Mouse (Mus musculus): ENCODE data around the gene Myoz1. TPM values are rescaled to one million over a fixed set of nuclear protein-coding genes. Genes with fewer than 3 reads are reported as not detected.

The Myoz1 gene
- total and polyA plus RNA-seq, 2 experiments = 0.46 TPM; not detected in 1

DNA sequence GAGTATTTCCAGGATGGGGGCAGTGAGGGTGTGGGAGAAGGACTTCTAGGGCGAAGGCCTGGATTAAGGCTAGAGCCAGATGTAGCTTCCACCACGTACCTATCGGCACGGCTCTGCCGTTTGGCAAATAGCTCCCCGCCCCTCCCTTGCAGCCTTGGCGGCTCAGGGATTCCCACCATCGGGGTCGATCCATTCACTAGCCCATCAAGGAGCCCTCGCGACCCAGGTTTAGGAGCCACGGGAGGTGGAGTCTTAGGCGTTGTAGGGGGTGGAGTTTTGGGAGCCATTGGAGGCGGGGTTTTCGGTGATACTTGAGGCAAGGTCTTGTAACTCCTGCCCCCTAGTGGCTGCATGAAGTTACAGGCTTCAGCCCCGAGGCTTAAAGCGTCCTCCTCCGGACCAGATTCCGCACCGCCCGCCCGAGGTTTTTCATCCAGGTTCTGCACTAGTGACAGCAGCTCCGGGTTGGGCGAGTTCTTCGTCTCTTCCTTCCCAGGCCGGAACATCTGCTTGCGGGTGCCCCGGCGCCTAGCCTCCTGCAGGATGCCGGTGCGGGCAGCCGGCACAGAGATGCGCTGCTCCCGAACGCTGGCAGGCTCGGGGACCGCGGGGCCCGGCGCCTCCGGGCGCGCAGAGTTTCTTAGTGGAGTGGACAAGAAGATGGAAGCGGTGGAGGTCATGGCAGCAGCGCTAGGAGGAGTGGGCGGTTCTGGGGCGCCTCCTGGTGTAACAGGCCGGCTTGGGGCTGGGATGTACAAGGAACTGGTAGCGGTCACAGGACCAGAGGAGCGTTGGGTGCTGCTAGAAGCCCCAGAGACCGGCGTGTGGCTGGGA is 4.7 kb upstream of the Myoz1 start:
- Histone ChIP-seq H3K27ac (replicated peaks; ENCODE audit: insufficient read depth, low read depth, low read length) (no peak overlapping the region), H3K9ac (ENCODE audit: low read depth, low read length) (peak overlapping the region; percentile 69), H3K36me3 (ENCODE audit: control insufficient read depth, insufficient read depth, low read length) (no peaks in the 10 kb centered on the region), H3K79me2 (ENCODE audit: control insufficient read depth, insufficient read depth, low read length) (no peaks in the 10 kb centered on the region), H3K27me3 (ENCODE audit: control insufficient read depth, insufficient read depth, low read length) (no peaks in the 10 kb centered on the region), H3K4me3 (ENCODE audit: insufficient read depth, low read depth, low read length) (peak overlapping the region; percentile 66), H3K4me1 (ENCODE audit: control insufficient read depth, insufficient read depth, low read length) (peaks cover 4% of the 10 kb centered on the region)
- DNase-seq (ENCODE audit: extremely low read depth, low read depth, low spot score) = peak; percentile 89
- WGBS = 2% methylated on average over 52 of the region's 52 CpGs
- TF ChIP-seq POLR2A (IDR thresholded peaks at IDR 0.05; ENCODE audit: extremely low read depth, insufficient read depth, low read length) (0 out of 2 replicates have a peak, but pooled peaks have one; percentile 18), CTCF (IDR thresholded peaks at IDR 0.05; ENCODE audit: low read depth, low read length) (peak; percentile 86)

DNA sequence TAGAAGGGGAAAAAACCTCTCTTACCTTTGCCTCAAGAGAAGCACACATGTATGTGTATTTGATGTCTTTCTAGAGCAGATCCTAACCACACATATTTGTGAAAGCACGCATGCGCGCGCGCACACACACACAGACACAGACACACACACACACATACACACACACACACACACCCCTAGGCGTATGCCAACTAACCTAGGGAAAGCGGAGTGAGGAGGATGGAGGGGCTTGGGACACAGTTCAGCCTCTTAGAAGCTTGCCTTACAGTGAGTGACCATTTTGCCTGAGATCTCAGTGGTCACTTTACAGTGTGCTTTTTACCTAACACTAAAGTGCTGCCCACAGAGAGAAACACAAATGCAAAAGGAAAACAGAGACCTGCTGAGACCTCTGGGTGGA is 3.3 kb upstream of the Myoz1 start:
- H3K79me2 ChIP-seq (ENCODE audit: control insufficient read depth, insufficient read depth, low read length) = no peaks in the 10 kb centered on the region
- no peak for DNase-seq (ENCODE audit: extremely low read depth, low read depth, low spot score)
- TF ChIP-seq CTCF (IDR thresholded peaks at IDR 0.05; ENCODE audit: low read depth, low read length) (no peak), POLR2A (IDR thresholded peaks at IDR 0.05; ENCODE audit: extremely low read depth, insufficient read depth, low read length) (no peak)
- H3K4me3 ChIP-seq (ENCODE audit: insufficient read depth, low read depth, low read length) = no peak overlapping the region
- no peak overlapping the region for H3K9ac ChIP-seq (ENCODE audit: low read depth, low read length)
- H3K27ac ChIP-seq (replicated peaks; ENCODE audit: insufficient read depth, low read depth, low read length) = no peak overlapping the region
- H3K4me1 ChIP-seq (ENCODE audit: control insufficient read depth, insufficient read depth, low read length) = peaks cover 4% of the 10 kb centered on the region
- H3K27me3 ChIP-seq (ENCODE audit: control insufficient read depth, insufficient read depth, low read length) = no peaks in the 10 kb centered on the region
- no peaks in the 10 kb centered on the region for H3K36me3 ChIP-seq (ENCODE audit: control insufficient read depth, insufficient read depth, low read length)
- WGBS = 96% methylated on average over 7 of the region's 7 CpGs

DNA sequence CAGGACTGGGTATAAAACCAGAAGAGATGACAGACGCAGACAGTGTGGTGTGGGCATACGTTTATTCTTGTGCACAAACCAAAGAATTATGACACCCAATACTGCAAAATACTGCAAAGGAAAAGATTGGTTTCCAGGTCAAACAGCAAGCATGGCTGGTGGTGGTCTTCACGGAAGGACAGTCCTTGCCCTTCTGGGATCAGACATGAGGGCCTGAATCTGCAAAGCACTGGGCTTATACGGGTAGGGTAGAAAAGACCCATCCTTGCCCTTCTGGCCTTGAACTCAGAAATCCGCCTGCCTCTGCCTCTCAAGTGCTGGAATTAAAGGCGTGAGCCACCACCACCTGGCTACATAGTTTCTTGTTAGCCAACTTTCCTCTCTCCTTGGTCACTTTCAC is 2.6 kb upstream of the Myoz1 start:
- no peak for DNase-seq (ENCODE audit: extremely low read depth, low read depth, low spot score)
- 82% methylated on average over 6 of the region's 6 CpGs for WGBS
- no peaks in the 10 kb centered on the region for H3K36me3 ChIP-seq (ENCODE audit: control insufficient read depth, insufficient read depth, low read length)
- no peaks in the 10 kb centered on the region for H3K79me2 ChIP-seq (ENCODE audit: control insufficient read depth, insufficient read depth, low read length)
- H3K4me1 ChIP-seq (ENCODE audit: control insufficient read depth, insufficient read depth, low read length) = peaks cover 4% of the 10 kb centered on the region
- no peak overlapping the region for H3K27ac ChIP-seq (replicated peaks; ENCODE audit: insufficient read depth, low read depth, low read length)
- H3K4me3 ChIP-seq (ENCODE audit: insufficient read depth, low read depth, low read length) = no peak overlapping the region
- no peak overlapping the region for H3K9ac ChIP-seq (ENCODE audit: low read depth, low read length)
- H3K27me3 ChIP-seq (ENCODE audit: control insufficient read depth, insufficient read depth, low read length) = no peaks in the 10 kb centered on the region
- TF ChIP-seq POLR2A (IDR thresholded peaks at IDR 0.05; ENCODE audit: extremely low read depth, insufficient read depth, low read length) = no peak
- no peak for TF ChIP-seq CTCF (IDR thresholded peaks at IDR 0.05; ENCODE audit: low read depth, low read length)

DNA sequence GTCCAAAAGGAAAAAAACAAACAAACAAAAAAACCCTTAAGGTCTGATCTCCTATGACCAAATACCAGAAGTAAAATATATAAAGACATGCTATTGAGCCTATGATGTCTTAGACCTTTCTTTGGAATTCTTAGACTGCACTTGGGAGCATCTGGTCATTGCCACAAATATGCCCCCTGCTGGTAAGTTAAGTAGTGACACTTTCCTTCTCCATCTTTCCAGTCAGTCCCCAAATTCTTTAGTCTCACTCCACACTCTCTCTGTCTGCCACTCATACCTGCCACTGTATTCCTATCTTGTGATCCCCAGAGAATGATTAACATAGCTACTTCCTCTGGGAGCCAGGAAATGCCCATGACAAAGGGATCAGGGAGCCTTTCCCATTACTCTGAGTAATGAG is 2.0 kb upstream of the Myoz1 start:
- TF ChIP-seq CTCF (IDR thresholded peaks at IDR 0.05; ENCODE audit: low read depth, low read length) = peak; percentile 43; the same call in 1 of the 2 replicates
- TF ChIP-seq POLR2A (IDR thresholded peaks at IDR 0.05; ENCODE audit: extremely low read depth, insufficient read depth, low read length) = no peak

DNA sequence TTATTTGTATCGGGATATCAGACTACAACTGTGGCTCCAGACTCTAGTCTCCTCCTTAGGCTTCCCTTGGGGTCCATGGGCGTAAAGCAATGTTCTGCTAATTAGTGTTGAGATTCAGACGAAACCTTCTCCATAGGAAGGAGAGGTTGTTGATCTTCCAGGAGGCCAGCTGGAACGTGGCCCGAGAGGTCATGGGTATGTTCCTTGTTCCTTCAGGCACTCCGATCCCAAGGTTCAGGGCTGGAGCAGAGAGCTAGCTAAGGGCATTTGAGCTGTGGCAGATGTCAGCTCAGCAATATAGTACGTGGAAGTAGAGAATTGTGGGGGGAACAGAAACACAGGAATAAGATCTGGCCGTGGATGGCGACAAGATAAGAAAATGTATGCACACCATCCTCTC is 609 bp downstream of the Myoz1 start:
- WGBS = 73% methylated on average over 9 of the region's 9 CpGs
- Histone ChIP-seq H3K79me2 (ENCODE audit: control insufficient read depth, insufficient read depth, low read length) (no peaks in the 10 kb centered on the region), H3K4me3 (ENCODE audit: insufficient read depth, low read depth, low read length) (no peak overlapping the region), H3K4me1 (ENCODE audit: control insufficient read depth, insufficient read depth, low read length) (no peaks in the 10 kb centered on the region; the same call in 1 of the 2 replicates), H3K36me3 (ENCODE audit: control insufficient read depth, insufficient read depth, low read length) (no peaks in the 10 kb centered on the region), H3K27me3 (ENCODE audit: control insufficient read depth, insufficient read depth, low read length) (no peaks in the 10 kb centered on the region), H3K27ac (replicated peaks; ENCODE audit: insufficient read depth, low read depth, low read length) (no peak overlapping the region), H3K9ac (ENCODE audit: low read depth, low read length) (no peak overlapping the region)
- TF ChIP-seq CTCF (IDR thresholded peaks at IDR 0.05; ENCODE audit: low read depth, low read length) (no peak), POLR2A (IDR thresholded peaks at IDR 0.05; ENCODE audit: extremely low read depth, insufficient read depth, low read length) (no peak)
- DNase-seq (ENCODE audit: extremely low read depth, low read depth, low spot score) = no peak

More for the DNA sequence above, 2.0 kb upstream of the Myoz1 start:
- no peaks in the 10 kb centered on the region for H3K27me3 ChIP-seq (ENCODE audit: control insufficient read depth, insufficient read depth, low read length)
- H3K36me3 ChIP-seq (ENCODE audit: control insufficient read depth, insufficient read depth, low read length) = no peaks in the 10 kb centered on the region
- H3K9ac ChIP-seq (ENCODE audit: low read depth, low read length) = no peak overlapping the region
- no peak overlapping the region for H3K27ac ChIP-seq (replicated peaks; ENCODE audit: insufficient read depth, low read depth, low read length)
- H3K79me2 ChIP-seq (ENCODE audit: control insufficient read depth, insufficient read depth, low read length) = no peaks in the 10 kb centered on the region
- DNase-seq (ENCODE audit: extremely low read depth, low read depth, low spot score) = peak; percentile 43
- H3K4me3 ChIP-seq (ENCODE audit: insufficient read depth, low read depth, low read length) = no peak overlapping the region
- H3K4me1 ChIP-seq (ENCODE audit: control insufficient read depth, insufficient read depth, low read length) = peaks cover 4% of the 10 kb centered on the region
